Mouse (Mus musculus): Measurements from ENCODE around the gene Olah. TPM values are rescaled to one million over a fixed set of nuclear protein-coding genes. Genes with fewer than 3 reads are reported as not detected.
"Not testable (repeated sequence)": the region's sequence is repeated elsewhere in the genome, so short reads cannot be mapped to it uniquely, and the experiment has no call there.

Olah gene
- not detected in 2 replicates for total RNA-seq (2014; rRNA removed)
- 0.11 and 0.20 TPM in 2 replicates for polyA plus RNA-seq (2015; fragmentation: Nextera tagmentation; extraction: Ambion mirVana)

DNA sequence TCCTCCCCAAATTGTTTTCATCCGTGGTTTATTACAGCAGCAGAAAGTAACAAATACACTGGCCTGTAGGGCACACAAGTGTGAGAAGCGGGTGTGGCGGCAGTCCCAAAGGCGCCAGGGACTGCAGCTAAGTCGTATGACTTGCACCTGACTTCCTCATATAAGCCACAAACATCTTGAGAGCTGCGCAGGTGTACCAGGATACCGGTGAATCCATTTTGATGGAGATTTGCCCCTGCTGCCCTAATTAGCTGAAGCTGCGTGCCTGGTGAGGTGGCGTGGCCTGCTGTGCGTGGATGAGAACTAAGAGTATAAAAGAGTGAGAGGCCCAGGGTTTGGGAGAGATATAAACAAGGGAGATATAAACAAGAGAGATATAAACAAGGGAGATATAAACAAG lies at the start of gene Olah:
Olah (minus strand) TSS at position 101 of the 400 bp plus-strand sequence.
- H3K27me3 ChIP-seq (ENCODE audit: insufficient read depth, low read length); H3K9me3 ChIP-seq (ENCODE audit: low read length); ATAC-seq (ENCODE audit: low FRiP score); H3K4me1 ChIP-seq (ENCODE audit: insufficient read depth, low read length); H3K4me3 ChIP-seq (ENCODE audit: low read depth, low read length); H3K9ac ChIP-seq (replicated peaks; ENCODE audit: low read length, poor library complexity, severe bottlenecking); H3K4me2 ChIP-seq (ENCODE audit: low read depth, low read length, poor library complexity, severe bottlenecking); H3K36me3 ChIP-seq (ENCODE audit: insufficient read depth, low read length); H3K27ac ChIP-seq (ENCODE audit: low read depth, low read length); DNase-seq (ENCODE audit: low spot score): not testable (repeated sequence)
- WGBS, result 67% methylated on average over 10 of the region's 10 CpGs

DNA sequence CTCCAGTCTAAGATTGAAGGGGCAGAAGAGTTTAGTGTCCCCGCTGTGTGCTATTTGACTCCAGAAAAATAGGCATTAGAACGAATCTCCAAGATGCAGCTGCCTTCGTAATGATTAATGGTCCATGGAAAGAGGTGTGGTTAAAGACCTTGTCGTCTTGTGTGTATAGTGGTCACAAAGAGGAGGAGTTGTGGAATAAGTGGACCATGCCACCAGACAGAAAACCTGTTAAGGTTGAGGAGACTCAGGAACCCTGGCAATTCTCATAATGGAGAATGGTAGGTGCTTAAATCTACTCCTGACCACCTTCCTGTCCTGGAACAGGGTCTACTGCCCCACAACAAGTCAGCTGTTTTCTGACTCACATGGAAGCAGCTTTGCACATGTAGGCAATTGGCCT lies 49.0 kb upstream of the Olah start:
- DNase-seq (ENCODE audit: low spot score), result no peak
- Histone ChIP-seq H3K4me2 (ENCODE audit: low read depth, low read length, poor library complexity, severe bottlenecking) (no peak overlapping the region), H3K27me3 (ENCODE audit: insufficient read depth, low read length) (no peaks in the 10 kb centered on the region), H3K9me3 (ENCODE audit: low read length) (no peaks in the 10 kb centered on the region), H3K4me3 (ENCODE audit: low read depth, low read length) (no peak overlapping the region), H3K9ac (replicated peaks; ENCODE audit: low read length, poor library complexity, severe bottlenecking) (no peak overlapping the region), H3K27ac (ENCODE audit: low read depth, low read length) (no peak overlapping the region), H3K36me3 (ENCODE audit: insufficient read depth, low read length) (peaks cover 46% of the 10 kb centered on the region), H3K4me1 (ENCODE audit: insufficient read depth, low read length) (no peaks in the 10 kb centered on the region)
- no peak for ATAC-seq (ENCODE audit: low FRiP score)
- 83% methylated on average over 4 of the region's 4 CpGs for WGBS
- TF ChIP-seq CTCF (IDR thresholded peaks at IDR 0.05), result no peak

DNA sequence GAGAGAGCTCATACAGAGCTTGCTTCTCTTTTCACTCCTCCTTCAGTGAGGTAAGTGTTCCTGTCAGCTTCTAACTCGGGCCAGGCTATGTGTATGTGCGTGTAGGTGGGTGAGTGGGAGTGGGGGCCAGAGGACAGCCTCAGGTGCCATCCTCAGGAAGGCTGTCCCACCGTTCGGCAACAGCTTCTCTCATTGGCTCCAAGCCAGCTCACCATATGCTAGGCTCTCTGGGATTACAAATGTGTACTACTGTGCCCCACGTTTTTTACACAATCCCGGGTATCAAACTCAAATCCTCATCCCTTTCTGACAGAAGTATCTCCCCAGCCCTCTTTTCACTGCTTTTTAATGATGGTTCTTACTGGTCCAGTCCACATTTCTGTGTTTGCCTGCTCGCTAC lies 47.2 kb upstream of the Olah start:
- H3K27ac ChIP-seq (ENCODE audit: low read depth, low read length), result no peak overlapping the region
- H3K36me3 ChIP-seq (ENCODE audit: insufficient read depth, low read length), result peaks cover 40% of the 10 kb centered on the region
- H3K4me1 ChIP-seq (ENCODE audit: insufficient read depth, low read length), result no peaks in the 10 kb centered on the region
- WGBS, result 72% methylated on average over 7 of the region's 7 CpGs
- no peak overlapping the region for H3K9ac ChIP-seq (replicated peaks; ENCODE audit: low read length, poor library complexity, severe bottlenecking)
- DNase-seq (ENCODE audit: low spot score), result no peak
- no peak overlapping the region for H3K4me3 ChIP-seq (ENCODE audit: low read depth, low read length)
- ATAC-seq (ENCODE audit: low FRiP score), result no peak
- TF ChIP-seq CTCF (IDR thresholded peaks at IDR 0.05), result no peak
- no peaks in the 10 kb centered on the region for H3K9me3 ChIP-seq (ENCODE audit: low read length)
- no peaks in the 10 kb centered on the region for H3K27me3 ChIP-seq (ENCODE audit: insufficient read depth, low read length)
- H3K4me2 ChIP-seq (ENCODE audit: low read depth, low read length, poor library complexity, severe bottlenecking), result no peak overlapping the region

DNA sequence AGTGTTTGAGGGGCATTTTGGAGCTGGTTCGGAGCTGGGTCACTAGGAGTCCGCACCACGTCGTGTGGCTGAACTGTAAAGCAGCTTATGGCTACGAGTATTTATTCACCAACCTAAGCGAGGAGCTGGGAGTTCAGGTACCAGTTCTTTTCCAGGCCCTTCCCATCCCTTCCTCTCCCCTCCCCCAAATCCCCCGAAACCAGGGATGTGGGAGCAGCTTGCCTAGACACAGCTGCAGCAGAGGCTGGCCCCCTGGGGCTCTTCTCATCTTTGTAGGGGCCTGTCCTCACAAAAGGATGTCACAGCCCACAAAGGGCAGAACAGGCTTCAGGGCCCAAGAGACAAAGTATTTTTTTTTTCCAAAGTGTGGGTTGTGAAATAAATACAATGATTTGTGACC lies 40.9 kb upstream of the Olah start:
- 34% methylated on average over 7 of the region's 7 CpGs for WGBS
- H3K4me2 ChIP-seq (ENCODE audit: low read depth, low read length, poor library complexity, severe bottlenecking), result no peak overlapping the region
- no peak for DNase-seq (ENCODE audit: low spot score)

DNA sequence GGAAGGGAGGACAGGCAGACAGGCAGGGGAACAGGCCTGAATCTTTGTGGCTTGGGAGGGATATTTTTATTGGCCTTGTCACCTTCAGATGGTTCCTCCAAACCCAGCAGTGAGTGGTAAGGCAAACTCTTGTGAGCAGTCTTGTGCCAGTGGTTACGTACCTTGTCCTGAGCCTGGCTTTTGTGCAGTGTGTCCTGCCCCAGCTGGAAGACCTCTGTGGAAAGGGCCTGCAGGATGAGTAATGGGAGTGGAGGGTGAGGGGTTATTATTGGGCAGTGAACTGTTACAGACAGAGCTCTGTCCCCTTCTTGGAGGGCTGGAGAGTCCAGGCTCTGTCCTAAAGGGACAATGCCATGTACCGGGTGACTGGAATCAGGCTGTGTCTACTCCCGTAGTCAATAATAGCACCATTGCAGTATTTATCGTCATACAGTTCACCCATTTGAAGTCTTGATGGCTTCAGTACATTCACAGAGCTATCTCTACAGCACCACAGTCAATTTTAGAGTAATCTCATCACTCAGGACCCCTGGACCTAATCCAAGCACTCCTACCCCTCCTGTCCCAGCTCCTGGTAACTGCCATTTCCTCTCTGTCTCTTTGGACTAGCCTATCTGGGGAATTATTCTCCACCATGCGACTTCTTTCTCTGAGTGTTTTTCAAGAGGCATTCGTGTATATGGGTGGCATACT lies 38.5 kb upstream of the Olah start:
- no peak for TF ChIP-seq CTCF (IDR thresholded peaks at IDR 0.05)
- Histone ChIP-seq H3K27ac (ENCODE audit: low read depth, low read length) (no peak overlapping the region), H3K4me3 (ENCODE audit: low read depth, low read length) (no peak overlapping the region), H3K4me1 (ENCODE audit: insufficient read depth, low read length) (no peaks in the 10 kb centered on the region), H3K4me2 (ENCODE audit: low read depth, low read length, poor library complexity, severe bottlenecking) (no peak overlapping the region), H3K36me3 (ENCODE audit: insufficient read depth, low read length) (peaks cover 21% of the 10 kb centered on the region), H3K27me3 (ENCODE audit: insufficient read depth, low read length) (no peaks in the 10 kb centered on the region), H3K9me3 (ENCODE audit: low read length) (no peaks in the 10 kb centered on the region), H3K9ac (replicated peaks; ENCODE audit: low read length, poor library complexity, severe bottlenecking) (no peak overlapping the region)
- no peak for ATAC-seq (ENCODE audit: low FRiP score)
- 81% methylated on average over 6 of the region's 6 CpGs for WGBS
- no peak for DNase-seq (ENCODE audit: low spot score)

More for the DNA sequence above, 40.9 kb upstream of the Olah start:
- Histone ChIP-seq H3K27ac (ENCODE audit: low read depth, low read length) (no peak overlapping the region), H3K4me1 (ENCODE audit: insufficient read depth, low read length) (no peaks in the 10 kb centered on the region), H3K27me3 (ENCODE audit: insufficient read depth, low read length) (no peaks in the 10 kb centered on the region), H3K9me3 (ENCODE audit: low read length) (no peaks in the 10 kb centered on the region), H3K9ac (replicated peaks; ENCODE audit: low read length, poor library complexity, severe bottlenecking) (no peak overlapping the region), H3K4me3 (ENCODE audit: low read depth, low read length) (no peak overlapping the region), H3K36me3 (ENCODE audit: insufficient read depth, low read length) (peaks cover 27% of the 10 kb centered on the region)
- TF ChIP-seq CTCF (IDR thresholded peaks at IDR 0.05), result no peak
- ATAC-seq (ENCODE audit: low FRiP score), result no peak

DNA sequence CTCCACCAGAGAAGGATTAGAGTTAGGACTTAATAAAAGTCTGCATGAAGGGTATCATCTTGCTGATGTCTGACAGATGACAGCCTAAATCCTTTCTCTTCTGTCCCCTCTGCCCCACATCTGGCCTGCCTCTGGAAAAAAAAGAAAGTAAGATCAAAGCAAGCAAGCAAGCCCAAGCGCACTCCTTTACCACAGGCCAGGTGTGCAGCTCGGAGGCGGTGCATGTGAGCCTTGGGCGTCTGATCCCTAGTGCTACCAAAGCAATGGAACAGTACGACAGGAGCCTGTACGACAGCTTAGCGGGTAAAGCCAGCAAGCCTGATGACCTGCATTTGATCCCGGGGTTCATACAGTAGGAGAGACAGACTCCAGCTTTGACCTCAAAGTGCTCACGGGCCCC lies 33.9 kb upstream of the Olah start:
- ATAC-seq (ENCODE audit: low FRiP score) (no peak), DNase-seq (ENCODE audit: low spot score) (no peak)
- no peak overlapping the region for H3K9ac ChIP-seq (replicated peaks; ENCODE audit: low read length, poor library complexity, severe bottlenecking)
- no peaks in the 10 kb centered on the region for H3K27me3 ChIP-seq (ENCODE audit: insufficient read depth, low read length)
- TF ChIP-seq CTCF (IDR thresholded peaks at IDR 0.05), result no peak
- H3K4me3 ChIP-seq (ENCODE audit: low read depth, low read length), result no peak overlapping the region
- WGBS, result 91% methylated on average over 9 of the region's 9 CpGs
- peaks cover 4% of the 10 kb centered on the region; the same call in 1 of the 2 replicates for H3K36me3 ChIP-seq (ENCODE audit: insufficient read depth, low read length)
- no peaks in the 10 kb centered on the region for H3K4me1 ChIP-seq (ENCODE audit: insufficient read depth, low read length)
- no peak overlapping the region for H3K27ac ChIP-seq (ENCODE audit: low read depth, low read length)
- H3K9me3 ChIP-seq (ENCODE audit: low read length), result no peaks in the 10 kb centered on the region
- no peak overlapping the region for H3K4me2 ChIP-seq (ENCODE audit: low read depth, low read length, poor library complexity, severe bottlenecking)

Measured in midbrain, postnatal 0 days (tissue).